Mouse (Mus musculus) liver, postnatal 0 days (tissue): ENCODE measurements around the gene Galp.
A peak's percentile ranks its signal among the peaks of the same experiment; 100 is the strongest.

ENCODE experiments used
- CTCF ChIP-seq: sonication (generic); IDR thresholded peaks from 2 replicates; pipeline ENCODE4 v1.5.1; 2016; ENCODE audit warnings: antibody characterized with exemption, low read depth
- EP300 ChIP-seq: IDR thresholded peaks from 2 replicates; pipeline ENCODE4 v1.6.1; 2016; ENCODE audit warnings: antibody characterized with exemption, low read depth, mild to moderate bottlenecking

DNA sequence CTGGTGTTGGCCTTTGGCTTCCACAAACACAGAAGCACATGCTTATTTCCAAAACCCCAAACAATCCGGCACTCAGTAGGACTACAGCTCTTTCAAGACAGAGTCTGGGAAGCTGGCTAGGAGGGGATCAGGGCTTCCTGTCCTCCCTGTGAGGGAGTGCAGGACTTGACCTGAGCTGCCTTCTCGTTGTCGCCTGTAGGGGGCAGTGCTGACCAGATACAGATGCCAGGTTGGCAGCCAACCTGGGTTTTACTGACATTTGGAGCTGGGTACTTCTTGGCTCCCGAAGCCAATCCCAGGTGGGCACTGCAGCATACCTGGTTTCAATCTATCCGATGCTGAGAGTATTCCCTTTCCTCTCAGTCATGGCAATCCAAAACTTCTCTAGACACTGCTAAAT lies 16.3 kb downstream of the Galp start:
- peak; percentile 50 for TF ChIP-seq CTCF
- TF ChIP-seq EP300: no peak
